Mouse (Mus musculus) fat pad, adult 2 months (tissue): ENCODE results near the gene Ssbp4.

ENCODE experiments used
- DNase-seq: peaks from one replicate; pipeline ENCODE4 v3.0.0-alpha.2; 2011; ENCODE audit warnings: low read depth, low spot score; ENCODE audit errors: extremely low read depth

The Ssbp4 gene

GRCm38 (mm10) chr8:70558334-70558733, 50.3 kb downstream of the Ssbp4 start:
- no peak for DNase-seq

- no peak for DNase-seq
Observed at GRCm38 (mm10) chr8:70555079-70555747, 53.5 kb downstream of the Ssbp4 start.

GRCm38 (mm10) chr8:70553740-70554139, 54.9 kb downstream of the Ssbp4 start:
- no peak for DNase-seq

- DNase-seq = no peak
Observed at GRCm38 (mm10) chr8:70552836-70553235, 55.8 kb downstream of the Ssbp4 start.

GRCm38 (mm10) chr8:70551558-70552161, 57.0 kb downstream of the Ssbp4 start:
- no peak for DNase-seq

GRCm38 (mm10) chr8:70549412-70550184, 59.1 kb downstream of the Ssbp4 start:
- DNase-seq = no peak

DNA sequence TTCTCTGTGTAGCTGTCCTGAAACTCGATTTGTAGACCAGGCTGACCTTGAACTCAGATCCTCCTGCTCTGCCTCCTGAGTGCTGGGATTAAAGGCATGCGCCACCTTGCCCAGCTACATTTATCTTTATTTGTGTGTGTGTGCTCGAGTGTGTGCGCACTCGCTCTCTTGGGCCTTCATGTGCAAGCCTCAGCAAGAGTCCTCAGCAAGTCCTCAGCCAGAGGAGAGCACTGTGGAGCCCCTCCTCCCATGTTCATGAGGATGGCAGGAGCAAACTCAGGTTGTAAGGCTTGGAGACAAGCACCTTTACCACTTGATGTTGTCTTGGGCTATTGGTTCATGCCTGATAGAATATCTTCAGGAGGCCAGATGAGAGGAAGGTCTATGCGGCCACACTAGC, 60.9 kb downstream of the Ssbp4 start:
- no peak for DNase-seq
